Mouse (Mus musculus) neural tube, embryonic 15.5 days (tissue): Measurements from ENCODE around the gene Pacsin2. TPM values are rescaled to one million over a fixed set of nuclear protein-coding genes. Genes with fewer than 3 reads are reported as not detected.
"Not testable (repeated sequence)": the region's sequence is repeated elsewhere in the genome, so short reads cannot be mapped to it uniquely, and the experiment has no call there.

Source experiments
- ATAC-seq: fragments of 200-750 bp; cut with Nextera tagmentation; 2 replicates; pipeline ENCODE4 v1.8.0; 2017; ENCODE audit warnings: mild to moderate bottlenecking, moderate TSS enrichment, moderate library complexity; ENCODE audit not compliant: low FRiP score
- H3K27ac ChIP-seq: fragments of 300-500 bp; sonication (generic); replicated peaks from 2 replicates; pipeline ENCODE4 v1.5.1; 2015; ENCODE audit warnings: mild to moderate bottlenecking, inconsistent platforms
- H3K27me3 ChIP-seq: fragments of 300-500 bp; sonication (generic); replicated peaks from 2 replicates; pipeline ENCODE4 v1.6.1; 2015; ENCODE audit warnings: inconsistent platforms
- H3K36me3 ChIP-seq: fragments of 300-500 bp; sonication (generic); 2 replicates; pipeline ENCODE4 v1.6.1; 2015; ENCODE audit warnings: inconsistent platforms
- H3K4me1 ChIP-seq: fragments of 300-500 bp; sonication (generic); 2 replicates; pipeline ENCODE4 v1.6.1; 2015; ENCODE audit warnings: inconsistent platforms
- H3K4me2 ChIP-seq: fragments of 300-500 bp; sonication (generic); 2 replicates; pipeline ENCODE4 v1.6.1; 2015; ENCODE audit warnings: inconsistent platforms, mild to moderate bottlenecking, moderate library complexity
- H3K4me3 ChIP-seq: fragments of 300-500 bp; sonication (generic); replicated peaks from 2 replicates; pipeline ENCODE4 v1.5.1; 2015; ENCODE audit warnings: mild to moderate bottlenecking, inconsistent platforms
- H3K9ac ChIP-seq: fragments of 300-500 bp; sonication (generic); replicated peaks from 2 replicates; pipeline ENCODE4 v1.6.1; 2015; ENCODE audit warnings: mild to moderate bottlenecking, inconsistent platforms
- H3K9me3 ChIP-seq: fragments of 300-500 bp; sonication (generic); replicated peaks from 2 replicates; pipeline ENCODE4 v1.6.1; 2016; ENCODE audit warnings: inconsistent platforms
- WGBS: fragments of 180-500 bp; shearing (Covaris S2); methylation state at CpG from one replicate; pipeline ENCODE4 v1.1.7; 2015; ENCODE audit warnings: mixed read lengths; 5-methylcytosine and 5-hydroxymethylcytosine counted together
- polyA plus RNA-seq: library from polyadenylated mRNA; unstranded; fragments of >200 nt; fragmentation: Nextera tagmentation; extraction: Ambion mirVana; gene quantifications from 2 replicates; pipeline ENCODE4 v1.2.1, GENCODE M21; 2015

Gene Pacsin2
- polyA plus RNA-seq, 1 experiment from 2014 or later, result 25.2 TPM

DNA sequence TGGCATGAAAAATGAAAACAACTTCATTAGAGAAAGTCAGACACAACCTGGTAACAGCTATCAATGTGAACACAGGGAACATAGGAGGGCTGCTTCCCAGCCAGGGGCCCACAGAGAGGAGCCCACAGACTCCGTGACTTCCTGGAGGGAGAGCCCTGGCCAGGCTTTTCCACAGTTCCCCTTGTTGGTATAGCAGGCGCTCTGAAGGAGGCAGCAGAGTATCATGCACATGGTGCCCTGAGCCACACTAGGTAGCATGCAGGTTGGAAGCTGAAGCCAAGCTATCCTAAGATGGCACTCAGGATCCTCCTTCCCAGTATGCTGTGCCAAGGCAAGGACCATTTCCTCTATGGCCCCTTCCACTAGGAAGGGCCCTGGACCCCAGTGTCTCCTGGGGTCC lies 80.8 kb downstream of the Pacsin2 start:
- no peak overlapping the region for H3K9ac ChIP-seq
- no peak overlapping the region for H3K4me3 ChIP-seq
- no peaks in the 10 kb centered on the region for H3K4me1 ChIP-seq
- no peak overlapping the region for H3K27ac ChIP-seq
- H3K4me2 ChIP-seq, result no peak overlapping the region
- 0 out of 2 replicates have a peak, but pooled peaks cover 4% of the 10 kb centered on the region for H3K36me3 ChIP-seq
- no peaks in the 10 kb centered on the region for H3K27me3 ChIP-seq
- no peaks in the 10 kb centered on the region for H3K9me3 ChIP-seq
- no peak for ATAC-seq
- WGBS, result 93% methylated on average over 2 of the region's 2 CpGs

DNA sequence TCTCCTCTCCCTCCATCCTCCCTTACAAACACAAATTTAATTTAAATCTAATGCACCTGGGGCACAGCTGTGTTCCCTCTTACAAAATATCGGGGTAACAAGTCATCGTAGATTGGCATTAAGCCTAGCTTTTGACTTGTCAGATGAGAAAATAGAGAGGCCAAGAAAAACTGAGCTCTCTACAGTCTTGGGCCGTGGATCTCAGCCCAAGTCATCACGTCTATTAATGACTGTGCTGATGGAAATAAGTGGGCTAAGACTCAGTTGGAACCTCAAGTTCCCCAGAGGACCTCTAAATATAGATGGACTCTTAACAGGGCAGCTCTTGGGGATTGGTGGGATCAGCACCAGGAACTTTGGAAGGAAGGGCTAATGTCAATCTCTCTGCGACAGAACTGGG lies 81.3 kb downstream of the Pacsin2 start:
- Histone ChIP-seq H3K36me3 (0 out of 2 replicates have a peak, but pooled peaks cover 4% of the 10 kb centered on the region), H3K9me3 (no peaks in the 10 kb centered on the region), H3K9ac (no peak overlapping the region)

DNA sequence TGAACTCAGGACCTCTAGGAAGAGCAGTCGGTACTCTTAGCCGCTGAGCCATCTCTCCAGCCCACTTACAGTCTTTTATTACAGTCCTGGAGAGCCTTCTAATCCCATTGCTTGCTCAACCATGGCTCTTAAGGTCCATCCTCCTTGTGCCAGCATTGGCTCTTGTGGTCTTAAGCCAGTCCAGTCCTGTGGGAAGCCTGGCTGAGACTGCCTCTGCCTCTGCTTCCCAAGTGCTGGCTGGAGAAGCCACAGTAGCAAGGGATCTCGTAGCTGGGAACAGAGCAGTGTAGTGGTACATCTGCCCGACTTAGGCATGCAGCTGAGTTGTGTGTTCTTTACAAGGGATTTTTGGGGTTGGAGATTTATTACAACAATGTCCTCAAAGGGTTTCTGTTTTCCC lies 81.9 kb downstream of the Pacsin2 start:
- no peak overlapping the region for H3K4me2 ChIP-seq

More for the DNA sequence above, 81.3 kb downstream of the Pacsin2 start:
- no peak overlapping the region for H3K27ac ChIP-seq
- whole genome bisulfite sequencing, result 94% methylated on average over 5 of the region's 5 CpGs
- ATAC-seq, result no peak
- no peaks in the 10 kb centered on the region for H3K4me1 ChIP-seq
- no peaks in the 10 kb centered on the region for H3K27me3 ChIP-seq
- H3K4me2 ChIP-seq, result no peak overlapping the region
- H3K4me3 ChIP-seq, result no peak overlapping the region

DNA sequence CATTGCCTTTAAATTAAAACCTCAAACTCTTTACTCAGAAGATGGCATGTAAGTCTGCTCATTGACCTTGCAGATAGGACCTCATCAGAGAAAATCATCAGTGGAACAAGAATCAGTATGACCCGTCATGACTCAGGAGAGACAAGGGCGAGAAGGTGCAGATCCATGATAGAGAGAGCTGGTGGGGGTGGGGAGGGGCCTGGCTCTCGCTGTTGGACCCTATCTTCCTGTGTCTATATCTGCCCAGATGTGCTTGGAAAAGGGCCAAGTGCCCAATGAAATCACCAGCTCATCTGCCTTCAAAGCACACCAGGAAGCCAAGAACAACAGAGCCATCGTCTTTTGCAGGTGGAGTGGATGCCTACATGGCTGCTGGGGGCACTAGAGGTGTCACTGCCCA lies 87.3 kb downstream of the Pacsin2 start:
- Histone ChIP-seq H3K4me2 (no peak overlapping the region), H3K36me3 (no peaks in the 10 kb centered on the region), H3K4me1 (no peaks in the 10 kb centered on the region), H3K4me3 (no peak overlapping the region), H3K9ac (no peak overlapping the region), H3K9me3 (no peaks in the 10 kb centered on the region), H3K27me3 (no peaks in the 10 kb centered on the region), H3K27ac (no peak overlapping the region)
- ATAC-seq, result no peak
- WGBS, result 89% methylated on average over 4 of the region's 4 CpGs

More for the DNA sequence above, 81.9 kb downstream of the Pacsin2 start:
- no peaks in the 10 kb centered on the region for H3K4me1 ChIP-seq
- WGBS, result 99% methylated on average over 4 of the region's 4 CpGs
- no peaks in the 10 kb centered on the region for H3K27me3 ChIP-seq
- no peaks in the 10 kb centered on the region for H3K9me3 ChIP-seq
- H3K27ac ChIP-seq, result no peak overlapping the region
- H3K4me3 ChIP-seq, result no peak overlapping the region
- H3K36me3 ChIP-seq, result 0 out of 2 replicates have a peak, but pooled peaks cover 4% of the 10 kb centered on the region
- H3K9ac ChIP-seq, result no peak overlapping the region
- no peak for ATAC-seq

DNA sequence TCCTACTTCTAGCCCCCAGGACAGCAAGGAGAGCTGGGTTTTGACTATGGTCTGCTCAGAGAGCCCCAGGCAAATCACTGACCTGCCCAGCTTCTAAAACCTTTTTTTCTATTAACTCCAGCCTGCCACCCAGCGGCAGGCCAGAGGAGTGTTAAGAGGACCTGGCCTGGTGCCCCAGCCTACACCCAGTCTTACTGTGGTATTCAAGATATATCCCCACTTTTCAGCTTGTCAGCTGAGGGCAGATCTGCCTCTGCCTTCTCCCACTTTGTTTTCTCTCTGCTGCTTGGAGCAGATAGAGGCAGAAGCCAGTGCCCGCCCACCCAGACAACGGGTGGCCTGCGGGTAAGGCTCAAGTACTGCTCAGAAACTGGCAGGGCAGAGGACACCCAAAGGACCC lies 89.3 kb downstream of the Pacsin2 start:
- H3K9ac ChIP-seq, result no peak overlapping the region
- no peak overlapping the region for H3K27ac ChIP-seq
- H3K36me3 ChIP-seq, result no peaks in the 10 kb centered on the region
- no peak for ATAC-seq
- no peaks in the 10 kb centered on the region for H3K4me1 ChIP-seq
- H3K9me3 ChIP-seq, result no peaks in the 10 kb centered on the region
- H3K4me2 ChIP-seq, result no peak overlapping the region
- H3K27me3 ChIP-seq, result no peaks in the 10 kb centered on the region
- 68% methylated on average over 4 of the region's 4 CpGs for WGBS
- no peak overlapping the region for H3K4me3 ChIP-seq

DNA sequence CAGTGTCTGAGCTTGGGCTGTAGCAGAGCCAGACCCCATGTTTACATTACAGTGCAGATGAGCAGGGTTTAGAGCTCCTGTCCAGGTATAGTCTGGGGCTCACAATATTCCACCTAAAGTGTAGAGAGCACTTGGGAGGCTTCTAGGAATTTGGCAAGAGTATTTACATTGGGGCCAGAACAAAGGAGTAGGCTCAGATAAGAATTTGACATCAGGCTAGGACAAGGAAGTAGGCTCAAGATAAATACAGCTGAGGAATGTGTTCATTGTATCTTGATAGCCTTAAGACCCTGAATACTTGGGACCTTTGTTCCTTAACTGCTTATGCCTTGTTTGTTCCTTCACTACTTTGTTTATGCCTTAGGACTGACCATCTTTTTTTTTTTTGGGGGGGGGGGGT lies 90.3 kb downstream of the Pacsin2 start:
- no peak overlapping the region for H3K4me3 ChIP-seq
- no peaks in the 10 kb centered on the region for H3K27me3 ChIP-seq
- no peaks in the 10 kb centered on the region for H3K4me1 ChIP-seq
- no peaks in the 10 kb centered on the region for H3K36me3 ChIP-seq
- no peak overlapping the region for H3K27ac ChIP-seq
- H3K4me2 ChIP-seq, result no peak overlapping the region
- H3K9me3 ChIP-seq, result no peaks in the 10 kb centered on the region
- H3K9ac ChIP-seq, result no peak overlapping the region
- ATAC-seq, result no peak

DNA sequence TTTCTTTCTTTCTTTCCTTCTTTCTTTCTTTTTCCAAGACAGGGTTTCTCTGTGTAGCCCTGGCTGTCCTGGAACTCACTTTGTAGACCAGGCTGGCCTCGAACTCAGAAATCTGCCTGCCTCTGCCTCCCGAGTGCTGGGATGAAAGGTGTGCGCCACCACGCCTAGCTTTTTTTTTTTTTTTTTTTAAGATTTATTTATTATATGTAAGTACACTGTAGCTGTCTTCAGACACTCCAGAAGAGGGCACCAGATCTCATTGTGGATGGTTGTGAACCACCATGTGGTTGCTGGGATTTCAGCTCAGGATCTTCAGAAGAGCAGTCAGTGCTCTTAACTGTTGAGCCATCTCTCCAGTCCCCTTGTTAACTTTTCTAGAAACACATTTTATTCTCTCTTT lies 95.7 kb downstream of the Pacsin2 start:
- H3K4me1 ChIP-seq, H3K4me3 ChIP-seq, H3K9me3 ChIP-seq, H3K36me3 ChIP-seq, H3K27ac ChIP-seq, H3K9ac ChIP-seq, H3K27me3 ChIP-seq, H3K4me2 ChIP-seq, ATAC-seq: not testable (repeated sequence)
- 87% methylated on average over 4 of the region's 4 CpGs for WGBS

DNA sequence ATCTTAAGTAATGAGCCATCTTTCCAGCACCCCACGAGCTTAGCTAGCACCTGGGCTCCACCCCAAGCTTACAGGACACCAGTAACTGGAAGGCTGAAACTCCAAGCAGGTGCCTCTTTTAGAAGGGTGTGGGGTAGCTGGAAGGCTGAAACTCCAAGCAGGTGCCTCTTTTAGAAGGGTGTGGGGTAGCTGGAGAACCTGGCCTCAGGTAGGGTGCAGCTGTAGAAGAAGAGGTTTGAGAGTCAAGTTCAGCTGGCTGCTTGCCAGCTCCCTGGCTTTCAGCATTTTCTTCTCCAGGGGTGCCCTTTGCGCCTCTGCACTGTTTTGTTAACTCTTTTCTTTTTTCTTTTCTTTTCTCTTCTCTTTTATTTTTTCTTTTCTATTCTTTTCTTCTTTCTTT lies 96.1 kb downstream of the Pacsin2 start:
- Histone ChIP-seq H3K27ac (no peak overlapping the region), H3K27me3 (no peaks in the 10 kb centered on the region), H3K4me3 (no peak overlapping the region), H3K36me3 (no peaks in the 10 kb centered on the region), H3K4me2 (no peak overlapping the region), H3K4me1 (peaks cover 6% of the 10 kb centered on the region), H3K9me3 (no peaks in the 10 kb centered on the region), H3K9ac (no peak overlapping the region)
- no peak for ATAC-seq
- 86% methylated on average over 2 of the region's 2 CpGs for WGBS

DNA sequence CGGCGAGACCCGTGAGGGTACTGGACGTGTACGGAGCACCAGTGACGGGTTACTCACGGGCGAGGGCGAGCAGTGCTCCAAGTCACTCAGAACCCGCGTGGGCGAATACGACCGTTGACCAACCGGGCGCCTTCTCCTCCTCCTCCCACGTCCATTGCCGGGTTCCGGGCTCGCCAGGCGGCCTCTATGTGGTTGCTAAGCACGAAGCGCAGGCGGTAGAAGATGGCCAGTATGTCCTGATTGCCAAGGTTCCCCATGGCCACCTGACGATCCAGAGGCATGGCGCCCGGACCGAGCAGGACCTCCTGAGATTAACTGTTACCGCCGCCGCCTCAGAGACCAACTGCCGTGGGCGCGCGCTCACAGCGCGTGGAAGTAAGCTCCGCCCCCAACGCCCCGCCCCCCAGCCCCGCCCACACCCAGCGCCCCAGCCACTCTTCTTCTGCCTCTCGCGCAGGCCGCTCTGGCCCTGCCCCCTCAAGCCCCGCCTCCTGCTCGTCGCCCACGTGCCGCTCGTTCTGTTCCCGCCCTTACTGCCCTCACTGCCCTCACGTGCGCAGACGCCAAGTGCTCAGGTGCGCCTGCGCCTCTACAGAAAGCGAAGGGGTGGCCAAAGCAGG lies 97.4 kb downstream of the Pacsin2 start:
- H3K9me3 ChIP-seq, result no peaks in the 10 kb centered on the region
- peak overlapping the region; percentile 80 for H3K4me2 ChIP-seq
- no peak overlapping the region for H3K27ac ChIP-seq
- no peaks in the 10 kb centered on the region for H3K36me3 ChIP-seq
- H3K9ac ChIP-seq, result 0 out of 2 replicates have a peak overlapping the region, but pooled peaks have one; percentile 17
- peak overlapping the region; percentile 46 for H3K4me3 ChIP-seq
- H3K4me1 ChIP-seq, result peaks cover 6% of the 10 kb centered on the region
- H3K27me3 ChIP-seq, result no peaks in the 10 kb centered on the region
- WGBS, result 16% methylated on average over 58 of the region's 58 CpGs
- ATAC-seq, result peak; percentile 97

DNA sequence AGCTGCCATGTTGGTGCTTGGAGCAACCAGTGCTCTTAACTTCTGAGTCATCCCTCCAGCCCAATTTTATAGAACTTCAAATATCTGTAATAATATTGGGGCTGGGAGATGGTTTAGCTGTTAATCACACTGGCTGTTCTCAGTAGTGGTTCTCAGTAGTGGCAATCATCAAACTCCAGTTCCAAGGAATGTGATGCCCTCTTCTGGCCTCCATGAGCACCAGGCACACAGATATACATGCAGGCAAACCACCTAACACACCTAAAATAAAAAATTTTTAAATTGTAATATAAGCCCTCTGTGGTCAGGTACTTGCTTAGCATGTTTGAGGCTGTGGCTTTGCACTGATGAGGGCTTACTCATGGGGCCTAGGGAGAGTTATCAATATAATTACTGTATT lies 98.7 kb downstream of the Pacsin2 start:
- Histone ChIP-seq H3K27me3 (no peaks in the 10 kb centered on the region), H3K9ac (no peak overlapping the region), H3K4me3 (no peak overlapping the region), H3K27ac (no peak overlapping the region), H3K9me3 (no peaks in the 10 kb centered on the region), H3K4me2 (no peak overlapping the region), H3K36me3 (no peaks in the 10 kb centered on the region), H3K4me1 (peaks cover 6% of the 10 kb centered on the region)
- ATAC-seq, result no peak

DNA sequence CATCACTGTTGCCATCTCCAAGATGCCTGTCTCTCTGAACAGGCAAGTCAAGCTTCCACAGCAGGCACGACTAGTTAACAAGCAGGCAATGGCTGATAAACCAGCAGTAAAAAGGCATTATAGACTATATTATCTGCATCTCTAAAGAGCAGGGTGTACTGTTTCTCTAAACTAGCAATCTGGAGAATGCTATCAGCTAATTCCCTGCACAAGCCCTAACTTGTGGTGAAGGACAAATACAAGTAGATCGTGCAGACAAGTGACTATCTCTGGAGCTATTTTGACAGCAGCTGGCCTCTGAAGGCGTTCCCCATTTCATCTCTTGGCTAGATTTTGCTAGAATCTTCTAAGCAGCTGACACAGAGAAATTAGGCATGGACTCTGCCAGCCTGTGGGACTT lies 100.2 kb downstream of the Pacsin2 start:
- Histone ChIP-seq H3K9ac (no peak overlapping the region; the same call in 1 of the 2 replicates), H3K27me3 (no peaks in the 10 kb centered on the region), H3K9me3 (no peaks in the 10 kb centered on the region), H3K4me1 (peaks cover 6% of the 10 kb centered on the region), H3K4me3 (no peak overlapping the region), H3K4me2 (no peak overlapping the region), H3K27ac (no peak overlapping the region), H3K36me3 (no peaks in the 10 kb centered on the region)
- WGBS, result 73% methylated on average over 3 of the region's 3 CpGs
- no peak for ATAC-seq

DNA sequence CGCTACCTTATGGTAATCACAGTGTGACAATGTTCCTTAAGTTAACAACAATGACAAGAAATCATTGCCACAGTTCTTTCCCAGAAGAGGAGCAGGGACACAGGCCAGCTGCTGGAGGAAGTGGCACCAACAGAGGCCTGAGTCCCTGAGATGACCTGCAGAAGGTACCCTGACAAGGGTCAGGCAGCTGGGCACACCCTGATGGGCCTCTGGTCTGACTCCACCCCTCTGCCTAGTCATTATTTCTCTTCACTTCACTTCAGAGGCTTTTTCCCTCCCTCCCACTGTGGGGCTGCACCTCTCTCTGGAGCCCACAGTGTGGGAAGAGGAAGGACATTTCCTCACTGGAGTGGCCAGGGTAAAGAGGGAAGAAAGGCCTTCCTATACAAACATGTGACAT lies 101.6 kb downstream of the Pacsin2 start:
- ATAC-seq, H3K9ac ChIP-seq, H3K4me3 ChIP-seq, H3K4me2 ChIP-seq, H3K36me3 ChIP-seq, H3K27me3 ChIP-seq, H3K27ac ChIP-seq, H3K4me1 ChIP-seq, H3K9me3 ChIP-seq: not testable (repeated sequence)
- 90% methylated on average over 1 of the region's 1 CpGs for WGBS

DNA sequence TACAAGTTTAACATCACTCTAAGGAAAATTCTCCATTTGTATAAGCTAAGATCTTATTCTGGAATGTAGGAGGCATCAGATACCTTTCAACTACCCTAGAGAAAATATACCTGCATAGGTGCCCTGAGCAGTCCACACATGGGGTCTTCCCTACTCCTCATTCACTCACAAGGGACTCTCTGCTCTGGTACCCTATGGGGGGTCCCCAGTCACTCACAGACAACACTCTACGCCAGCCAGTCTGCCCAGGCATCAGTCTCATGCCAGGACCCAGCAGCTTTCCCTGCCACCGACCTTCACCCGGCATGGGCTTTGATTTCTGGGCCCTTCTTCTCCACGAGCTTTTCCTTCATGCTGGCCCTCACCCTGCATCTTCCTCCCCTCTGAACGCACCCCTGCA lies 103.5 kb downstream of the Pacsin2 start:
- not testable (repeated sequence) for H3K4me1 ChIP-seq, H3K4me3 ChIP-seq, H3K27ac ChIP-seq, H3K27me3 ChIP-seq, H3K4me2 ChIP-seq, H3K36me3 ChIP-seq, H3K9ac ChIP-seq, H3K9me3 ChIP-seq, ATAC-seq
- 67% methylated on average over 5 of the region's 5 CpGs for WGBS
